Mouse (Mus musculus) ES-E14 (cell line): ENCODE measurements around the gene Otop3. TPM values are rescaled to one million over a fixed set of nuclear protein-coding genes. Genes with fewer than 3 reads are reported as not detected.
A peak's percentile ranks its signal among the peaks of the same experiment; 100 is the strongest.

ENCODE experiments used
- DNase-seq: peaks from one replicate; pipeline ENCODE4 v3.0.0-alpha.2; 2013; ENCODE audit warnings: low read depth, low spot score
- H3K27ac ChIP-seq: 2 replicates; pipeline ENCODE4 v1.5.1; 2012; ENCODE audit warnings: low read depth, mild to moderate bottlenecking, low read length, moderate library complexity, mixed read lengths; ENCODE audit not compliant: poor library complexity, insufficient read depth, severe bottlenecking
- H3K36me3 ChIP-seq: 2 replicates; pipeline ENCODE4 v1.6.1; 2012; ENCODE audit warnings: mild to moderate bottlenecking, low read length, moderate library complexity, mixed read lengths; ENCODE audit not compliant: control insufficient read depth, poor library complexity, insufficient read depth, severe bottlenecking
- H3K4me1 ChIP-seq, 2 experiments: fragments of 150-350 bp in 1 of 2; sonication (generic) in 1 of 2; 2 replicates each; pipeline ENCODE4 v1.6.1; 2012; ENCODE audit warnings: low read length in 2 of 2, mild to moderate bottlenecking in 1 of 2, mixed read lengths in 1 of 2; ENCODE audit not compliant: control insufficient read depth in 2 of 2, insufficient read depth in 2 of 2, poor library complexity in 1 of 2
- H3K4me3 ChIP-seq, 2 experiments: fragments of 150-350 bp in 1 of 2; sonication (generic) in 1 of 2; 2 replicates each; pipeline ENCODE4 v1.5.1; 2012; ENCODE audit warnings: low read length in 2 of 2, low read depth in 1 of 2, mild to moderate bottlenecking in 1 of 2, mixed read lengths in 1 of 2; ENCODE audit not compliant: insufficient read depth in 1 of 2, poor library complexity in 1 of 2, severe bottlenecking in 1 of 2
- H3K9ac ChIP-seq: 2 replicates; pipeline ENCODE4 v1.6.1; 2012; ENCODE audit warnings: low read depth, mild to moderate bottlenecking, low read length, mixed read lengths; ENCODE audit not compliant: poor library complexity, insufficient read depth, severe bottlenecking
- H3K9me3 ChIP-seq: fragments of 150-350 bp; sonication (generic); 2 replicates; pipeline ENCODE4 v1.6.1; 2012; ENCODE audit warnings: low read depth, mild to moderate bottlenecking, low read length; ENCODE audit not compliant: control insufficient read depth, insufficient read depth
- CHD2 ChIP-seq: IDR thresholded peaks from 2 replicates; pipeline ENCODE4 v1.6.1; 2014; ENCODE audit warnings: mild to moderate bottlenecking, low read depth, low read length, inconsistent platforms
- HCFC1 ChIP-seq: IDR thresholded peaks from 2 replicates; pipeline ENCODE4 v1.6.1; 2012; ENCODE audit warnings: low read length, inconsistent platforms, borderline replicate concordance; ENCODE audit not compliant: insufficient read depth
- MAFK ChIP-seq: IDR thresholded peaks from 2 replicates; pipeline ENCODE4 v1.6.1; 2014; ENCODE audit warnings: mild to moderate bottlenecking, low read depth, low read length, inconsistent platforms; ENCODE audit not compliant: insufficient read depth
- ZC3H11A ChIP-seq: IDR thresholded peaks from 2 replicates; pipeline ENCODE4 v1.6.1; 2012; ENCODE audit warnings: low read depth, mild to moderate bottlenecking, inconsistent platforms, low read length, borderline replicate concordance
- ZNF384 ChIP-seq: IDR thresholded peaks from 2 replicates; pipeline ENCODE4 v1.6.1; 2012; ENCODE audit warnings: low read depth, low read length, inconsistent platforms
- in situ Hi-C, 2 experiments: fragments of 600-800 bp; cut with MboI; formaldehyde crosslinking; loops; one replicate each; pipeline ENCODE4 v1.15.1; 2025; ENCODE audit warnings: low sequenced_read_pairs in 2 of 2, inconsistent platforms in 1 of 2; ENCODE audit not compliant: unreplicated experiment in 2 of 2
- total RNA-seq: library from RNA; depleted of rRNA; stranded (reverse); fragments of 300-350 nt; gene quantifications from 2 replicates; pipeline ENCODE4 v1.2.3, GENCODE M21; 2012; rRNA removed

Otop3 gene
- not detected in 2 replicates for total RNA-seq

DNA sequence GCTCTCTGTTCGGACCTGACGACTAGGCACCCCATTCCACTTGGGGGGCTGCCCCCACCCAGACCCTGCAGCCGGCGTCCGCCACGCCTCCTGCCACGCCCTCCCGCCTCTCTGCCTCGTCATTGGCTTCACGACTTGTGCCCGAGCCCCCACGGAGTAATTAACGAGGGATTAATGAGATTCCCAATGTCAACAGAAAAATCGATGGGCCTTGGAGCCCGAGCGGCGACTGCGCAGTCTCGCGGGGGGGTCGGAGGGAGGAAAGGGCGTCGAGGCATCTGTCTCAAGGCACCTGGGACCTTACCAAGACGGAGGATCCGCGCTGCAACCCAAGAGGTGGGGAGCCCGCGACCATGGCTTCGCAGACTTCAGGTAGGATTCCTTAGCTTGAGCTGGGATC, at the start of gene Otop3:
TSS of gene Otop3 (plus strand) at position 201 of the 400 bp plus-strand sequence.
- Histone ChIP-seq H3K36me3 (no peaks in the 10 kb centered on the region), H3K4me1 (no peaks in the 10 kb centered on the region), H3K9ac (no peak within 1 kb of the TSS), H3K9me3 (no peaks in the 10 kb centered on the region), H3K4me3 (peak within 1 kb of the TSS in 1 of 2 experiments; percentile 15; a peak in 1 of 4 replicates), H3K27ac (no peak within 1 kb of the TSS)
- TF ChIP-seq HCFC1 = no peak
- no peak for TF ChIP-seq ZNF384
- TF ChIP-seq CHD2 = no peak
- in situ Hi-C loops = no loop called here
- DNase-seq = no peak

- in situ Hi-C loops = no loop called here
- H3K9ac ChIP-seq = no peak overlapping the region
- H3K4me3 ChIP-seq = no peak overlapping the region
- H3K9me3 ChIP-seq = no peaks in the 10 kb centered on the region
- H3K27ac ChIP-seq = no peak overlapping the region
- peaks cover 0 to 2% of the 10 kb centered on the region in 2 experiments; a peak in 1 of 4 replicates for H3K4me1 ChIP-seq
- no peak for DNase-seq
- TF ChIP-seq MAFK = no peak
- no peak for TF ChIP-seq CHD2
- TF ChIP-seq HCFC1 = no peak
- TF ChIP-seq ZNF384 = no peak
- TF ChIP-seq ZC3H11A = no peak
- no peaks in the 10 kb centered on the region for H3K36me3 ChIP-seq
These were observed 49.2 kb upstream of the Otop3 start for GRCm38 (mm10) chr11:115285282-115285681.

- Histone ChIP-seq H3K27ac (no peak overlapping the region), H3K4me1 (peaks cover 0 to 3% of the 10 kb centered on the region in 2 experiments; a peak in 1 of 4 replicates), H3K4me3 (no peak overlapping the region), H3K9me3 (no peaks in the 10 kb centered on the region), H3K36me3 (no peaks in the 10 kb centered on the region), H3K9ac (no peak overlapping the region)
- TF ChIP-seq ZC3H11A (no peak), ZNF384 (no peak), CHD2 (no peak), HCFC1 (no peak)
- in situ Hi-C loops = no loop called here
- DNase-seq = no peak
These were observed 48.1 kb upstream of the Otop3 start for GRCm38 (mm10) chr11:115286201-115286993.

DNA sequence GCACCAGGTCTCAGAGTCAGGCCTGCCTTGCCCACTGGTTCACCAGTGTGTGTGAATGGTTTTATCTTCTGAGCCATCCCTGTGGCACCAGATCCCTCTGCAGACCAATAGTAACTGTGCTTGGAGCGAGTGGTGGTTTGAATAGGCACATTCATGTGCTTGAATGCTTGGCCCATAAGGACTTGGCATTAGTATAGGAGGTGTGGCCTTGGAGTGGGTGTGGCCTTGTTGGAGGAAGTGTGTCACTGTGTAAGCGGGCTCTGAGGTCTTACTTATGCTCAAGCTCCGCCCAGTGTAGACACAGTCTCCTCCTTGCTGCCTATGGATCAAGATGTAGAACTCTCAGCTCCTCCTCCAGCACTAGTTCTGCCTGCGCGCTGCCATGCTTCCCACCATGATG, 47.1 kb upstream of the Otop3 start:
- H3K4me3 ChIP-seq = no peak overlapping the region
- in situ Hi-C loops = no loop called here
- no peak for TF ChIP-seq ZNF384
- TF ChIP-seq CHD2 = no peak
- TF ChIP-seq HCFC1 = no peak
- no peaks in the 10 kb centered on the region for H3K9me3 ChIP-seq
- DNase-seq = no peak
- H3K27ac ChIP-seq = no peak overlapping the region
- peaks cover 2 to 13% of the 10 kb centered on the region in 2 experiments; a peak in 2 of 4 replicates for H3K4me1 ChIP-seq
- no peak overlapping the region for H3K9ac ChIP-seq
- H3K36me3 ChIP-seq = no peaks in the 10 kb centered on the region

DNA sequence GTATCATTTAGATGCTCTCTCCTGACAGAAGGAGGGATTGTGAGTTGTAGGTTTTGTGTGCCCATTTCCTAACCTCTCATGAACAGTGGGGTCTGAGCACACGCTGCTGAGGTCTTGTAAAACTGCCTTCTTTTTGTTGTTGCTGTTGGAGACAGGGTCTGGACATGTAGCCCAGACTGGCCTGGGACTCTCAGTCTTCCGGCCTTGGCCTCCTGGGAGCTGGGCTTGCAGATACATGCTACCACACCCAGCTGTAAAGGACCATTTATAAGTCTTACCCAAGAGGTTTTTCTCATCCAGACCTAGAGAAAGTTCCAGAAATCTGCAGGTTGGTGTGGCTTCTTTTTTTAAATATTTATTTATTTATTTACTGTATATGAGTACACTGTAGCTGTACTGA, 46.2 kb upstream of the Otop3 start:
- no peak overlapping the region for H3K4me3 ChIP-seq
- H3K9me3 ChIP-seq = no peaks in the 10 kb centered on the region
- TF ChIP-seq HCFC1 (no peak), ZC3H11A (no peak), MAFK (no peak), CHD2 (no peak), ZNF384 (no peak)

More for the DNA sequence above, 46.2 kb upstream of the Otop3 start:
- no peak overlapping the region for H3K27ac ChIP-seq
- in situ Hi-C loops = no loop called here
- H3K4me1 ChIP-seq = peaks cover 3 to 15% of the 10 kb centered on the region in 2 experiments; a peak in 2 of 4 replicates
- H3K9ac ChIP-seq = no peak overlapping the region
- DNase-seq = no peak
- H3K36me3 ChIP-seq = no peaks in the 10 kb centered on the region
